Mouse (Mus musculus): ENCODE measurements around the gene Slc33a1. TPM values are rescaled to one million over a fixed set of nuclear protein-coding genes. Genes with fewer than 3 reads are reported as not detected.

Gene Slc33a1
- polyA plus RNA-seq, 1 experiment from 2014 or later, result 13.3 TPM

Other genes starting within 250 kb of the Slc33a1 start
- 34.6 and 40.3 TPM in 2 replicates for gene Plch1, start 65.3 kb downstream of the Slc33a1 start, polyA plus RNA-seq (2014; fragmentation: Nextera tagmentation; extraction: Ambion mirVana)
- gene E130311K13Rik, start 35.3 kb downstream of the Slc33a1 start, polyA plus RNA-seq (2014; fragmentation: Nextera tagmentation; extraction: Ambion mirVana), result 3.7 TPM in 2 replicates
- gene Gmps, start 11.3 kb upstream of the Slc33a1 start, polyA plus RNA-seq (2014; fragmentation: Nextera tagmentation; extraction: Ambion mirVana), result 70.7 and 71.9 TPM in 2 replicates
- gene Vmn2r1, start 116.8 kb upstream of the Slc33a1 start, polyA plus RNA-seq (2014; fragmentation: Nextera tagmentation; extraction: Ambion mirVana), result 0.03 and 0.14 TPM in 2 replicates
- gene Vmn2r2, start 177.2 kb upstream of the Slc33a1 start, polyA plus RNA-seq (2014; fragmentation: Nextera tagmentation; extraction: Ambion mirVana), result 0.05 TPM in 1 of 2 replicates, not detected in the other

All from hindbrain, embryonic 11.5 days (tissue).